Mouse (Mus musculus): Measurements from ENCODE around the gene Gm5269.

The Gm5269 gene

GRCm38 (mm10) chr1:45890173-45890572 lies at the start of gene Gm5269:
Gene Gm5269, minus strand, starts transcription at chr1:45890273.
- DNase-seq (ENCODE audit: low spot score in 2 of 2): no peak

GRCm38 (mm10) chr1:45931127-45931526 lies 41.1 kb upstream of the Gm5269 start:
- no peak for DNase-seq (ENCODE audit: low spot score in 2 of 2)

GRCm38 (mm10) chr1:45926911-45927310 lies 36.8 kb upstream of the Gm5269 start:
- DNase-seq (ENCODE audit: low spot score in 2 of 2): no peak

- DNase-seq (ENCODE audit: low spot score in 2 of 2): peak; percentile 36
These were observed 36.3 kb upstream of the Gm5269 start, which contains the start of gene Slc40a1 for GRCm38 (mm10) chr1:45926393-45926763. Gene Slc40a1, minus strand, starts transcription at chr1:45926523.

- DNase-seq (ENCODE audit: low spot score in 2 of 2): peak; percentile 67
These were observed 35.7 kb upstream of the Gm5269 start for GRCm38 (mm10) chr1:45925500-45926392.

- DNase-seq (ENCODE audit: low spot score in 2 of 2): peak in 1 of 2 experiments; percentile 5
These were observed 35.0 kb upstream of the Gm5269 start for GRCm38 (mm10) chr1:45925131-45925499.

- DNase-seq (ENCODE audit: low spot score in 2 of 2): no peak
These were observed 34.4 kb upstream of the Gm5269 start for GRCm38 (mm10) chr1:45924516-45924915.

GRCm38 (mm10) chr1:45923306-45923705 lies 33.2 kb upstream of the Gm5269 start:
- no peak for DNase-seq (ENCODE audit: low spot score in 2 of 2)

GRCm38 (mm10) chr1:45920703-45921102 lies 30.6 kb upstream of the Gm5269 start:
- no peak for DNase-seq (ENCODE audit: low spot score in 2 of 2)

- DNase-seq (ENCODE audit: low spot score in 2 of 2): no peak
These were observed 29.7 kb upstream of the Gm5269 start for GRCm38 (mm10) chr1:45919752-45920151.

- DNase-seq (ENCODE audit: low spot score in 2 of 2): no peak
These were observed 27.2 kb upstream of the Gm5269 start for GRCm38 (mm10) chr1:45917136-45917803.

GRCm38 (mm10) chr1:45916174-45916573 lies 26.1 kb upstream of the Gm5269 start:
- DNase-seq (ENCODE audit: low spot score in 2 of 2): no peak

GRCm38 (mm10) chr1:45914236-45914635 lies 24.2 kb upstream of the Gm5269 start:
- no peak for DNase-seq (ENCODE audit: low spot score in 2 of 2)

- peak in 1 of 2 experiments; percentile 4 for DNase-seq (ENCODE audit: low spot score in 2 of 2)
These were observed 15.2 kb upstream of the Gm5269 start for GRCm38 (mm10) chr1:45905107-45905821.

GRCm38 (mm10) chr1:45904161-45904560 lies 14.1 kb upstream of the Gm5269 start:
- no peak for DNase-seq (ENCODE audit: low spot score in 2 of 2)

GRCm38 (mm10) chr1:45898044-45898443 lies 8.0 kb upstream of the Gm5269 start:
- no peak for DNase-seq (ENCODE audit: low spot score in 2 of 2)

GRCm38 (mm10) chr1:45894168-45894912 lies 4.3 kb upstream of the Gm5269 start:
- DNase-seq (ENCODE audit: low spot score in 2 of 2): no peak

GRCm38 (mm10) chr1:45891986-45892385 lies 1.9 kb upstream of the Gm5269 start:
- DNase-seq (ENCODE audit: low spot score in 2 of 2): no peak

GRCm38 (mm10) chr1:45886800-45887199 lies 3.3 kb downstream of the Gm5269 start:
- DNase-seq (ENCODE audit: low spot score in 2 of 2): no peak

- no peak for DNase-seq (ENCODE audit: low spot score in 2 of 2)
These were observed 6.7 kb downstream of the Gm5269 start for GRCm38 (mm10) chr1:45883378-45883777.

GRCm38 (mm10) chr1:45882076-45882475 lies 8.0 kb downstream of the Gm5269 start:
- no peak for DNase-seq (ENCODE audit: low spot score in 2 of 2)
